Mouse (Mus musculus) embryonic facial prominence, embryonic 13.5 days (tissue): ENCODE results near the gene Tff3. TPM values are rescaled to one million over a fixed set of nuclear protein-coding genes. Genes with fewer than 3 reads are reported as not detected.

Source experiments
- ATAC-seq: fragments of 200-750 bp; cut with Nextera tagmentation; 2 replicates; pipeline ENCODE4 v1.8.0; 2017; ENCODE audit warnings: low read depth; ENCODE audit not compliant: insufficient number of reproducible peaks, insufficient read depth, low FRiP score, low TSS enrichment
- H3K27ac ChIP-seq: fragments of 300-500 bp; sonication (generic); 2 replicates; pipeline ENCODE4 v1.5.1; 2015; ENCODE audit warnings: moderate library complexity, mild to moderate bottlenecking, inconsistent platforms
- H3K27me3 ChIP-seq: fragments of 300-500 bp; sonication (generic); 2 replicates; pipeline ENCODE4 v1.6.1; 2015; ENCODE audit warnings: mild to moderate bottlenecking, inconsistent platforms
- H3K36me3 ChIP-seq: fragments of 300-500 bp; sonication (generic); 2 replicates; pipeline ENCODE4 v1.6.1; 2015; ENCODE audit warnings: mild to moderate bottlenecking, inconsistent platforms
- H3K4me1 ChIP-seq: fragments of 300-500 bp; sonication (generic); 2 replicates; pipeline ENCODE4 v1.6.1; 2015; ENCODE audit warnings: inconsistent platforms
- H3K4me2 ChIP-seq: fragments of 300-500 bp; sonication (generic); 2 replicates; pipeline ENCODE4 v1.6.1; 2015; ENCODE audit warnings: moderate library complexity, mild to moderate bottlenecking, inconsistent platforms
- H3K4me3 ChIP-seq: fragments of 300-500 bp; sonication (generic); 2 replicates; pipeline ENCODE4 v1.5.1; 2015; ENCODE audit warnings: mild to moderate bottlenecking, inconsistent platforms
- H3K9ac ChIP-seq: fragments of 300-500 bp; sonication (generic); 2 replicates; pipeline ENCODE4 v1.6.1; 2015; ENCODE audit warnings: mild to moderate bottlenecking, inconsistent platforms
- H3K9me3 ChIP-seq: fragments of 300-500 bp; sonication (generic); 2 replicates; pipeline ENCODE4 v1.6.1; 2016; ENCODE audit warnings: inconsistent platforms
- WGBS: fragments of 180-500 bp; shearing (Covaris S2); methylation state at CpG from one replicate; pipeline ENCODE4 v1.1.7; 2015; ENCODE audit warnings: mixed read lengths; 5-methylcytosine and 5-hydroxymethylcytosine counted together
- polyA plus RNA-seq: library from polyadenylated mRNA; unstranded; fragments of >200 nt; fragmentation: Nextera tagmentation; extraction: Ambion mirVana; gene quantifications from 2 replicates; pipeline ENCODE4 v1.2.1, GENCODE M21; 2015

The Tff3 gene
- polyA plus RNA-seq, 1 experiment from 2014 or later = not detected

GRCm38 (mm10) chr17:31144040-31145037, 14.9 kb upstream of the Tff3 start, which contains the start of gene Tff2:
Tff2 (minus strand) TSS chr17:31144282.
- no peaks in the 10 kb centered on the region for H3K36me3 ChIP-seq
- no peak for ATAC-seq
- H3K4me1 ChIP-seq = 0 out of 2 replicates have a peak, but pooled peaks cover 3% of the 10 kb centered on the region
- no peak within 1 kb of the TSS for H3K27ac ChIP-seq
- no peak within 1 kb of the TSS for H3K9ac ChIP-seq
- no peaks in the 10 kb centered on the region for H3K27me3 ChIP-seq
- H3K4me3 ChIP-seq = no peak within 1 kb of the TSS
- no peaks in the 10 kb centered on the region; the same call in 1 of the 2 replicates for H3K9me3 ChIP-seq
- H3K4me2 ChIP-seq = no peak within 1 kb of the TSS
- WGBS = 66% methylated on average over 15 of the region's 15 CpGs

GRCm38 (mm10) chr17:31142116-31142515, 12.7 kb upstream of the Tff3 start:
- ATAC-seq = no peak
- WGBS = 92% methylated on average over 7 of the region's 7 CpGs

GRCm38 (mm10) chr17:31138398-31138797, 9.0 kb upstream of the Tff3 start:
- Histone ChIP-seq H3K27me3 (no peaks in the 10 kb centered on the region), H3K9ac (no peak overlapping the region), H3K9me3 (no peaks in the 10 kb centered on the region), H3K4me2 (no peak overlapping the region), H3K27ac (no peak overlapping the region), H3K36me3 (no peaks in the 10 kb centered on the region), H3K4me3 (no peak overlapping the region), H3K4me1 (no peaks in the 10 kb centered on the region)
- WGBS = 22% methylated on average over 5 of the region's 5 CpGs
- ATAC-seq = no peak

More at GRCm38 (mm10) chr17:31142116-31142515, 12.7 kb upstream of the Tff3 start:
- no peaks in the 10 kb centered on the region for H3K36me3 ChIP-seq
- no peaks in the 10 kb centered on the region for H3K27me3 ChIP-seq
- H3K4me3 ChIP-seq = no peak overlapping the region
- H3K9ac ChIP-seq = no peak overlapping the region
- H3K4me1 ChIP-seq = 0 out of 2 replicates have a peak, but pooled peaks cover 3% of the 10 kb centered on the region
- no peak overlapping the region for H3K27ac ChIP-seq
- H3K4me2 ChIP-seq = no peak overlapping the region
- H3K9me3 ChIP-seq = no peaks in the 10 kb centered on the region

- Histone ChIP-seq H3K36me3 (no peaks in the 10 kb centered on the region), H3K4me3 (no peak overlapping the region), H3K9me3 (no peaks in the 10 kb centered on the region), H3K27me3 (no peaks in the 10 kb centered on the region), H3K4me1 (no peaks in the 10 kb centered on the region), H3K27ac (no peak overlapping the region), H3K4me2 (no peak overlapping the region), H3K9ac (no peak overlapping the region)
- no peak for ATAC-seq
- WGBS = 85% methylated on average over 1 of the region's 1 CpGs
These were observed 7.4 kb upstream of the Tff3 start for GRCm38 (mm10) chr17:31136821-31137220.

GRCm38 (mm10) chr17:31136291-31136690, 6.8 kb upstream of the Tff3 start:
- no peak overlapping the region for H3K27ac ChIP-seq
- no peaks in the 10 kb centered on the region for H3K4me1 ChIP-seq
- ATAC-seq = no peak
- no peaks in the 10 kb centered on the region for H3K9me3 ChIP-seq
- no peak overlapping the region for H3K4me2 ChIP-seq
- H3K9ac ChIP-seq = no peak overlapping the region
- no peak overlapping the region for H3K4me3 ChIP-seq
- no peaks in the 10 kb centered on the region for H3K36me3 ChIP-seq
- H3K27me3 ChIP-seq = no peaks in the 10 kb centered on the region
- WGBS = 38% methylated on average over 3 of the region's 3 CpGs

- no peak for ATAC-seq
- Histone ChIP-seq H3K9ac (no peak overlapping the region), H3K4me1 (no peaks in the 10 kb centered on the region), H3K27ac (no peak overlapping the region), H3K9me3 (no peaks in the 10 kb centered on the region), H3K27me3 (no peaks in the 10 kb centered on the region), H3K36me3 (no peaks in the 10 kb centered on the region), H3K4me3 (no peak overlapping the region), H3K4me2 (no peak overlapping the region)
- whole genome bisulfite sequencing = 75% methylated on average over 6 of the region's 6 CpGs
These were observed 5.5 kb upstream of the Tff3 start for GRCm38 (mm10) chr17:31134913-31135312.

- Histone ChIP-seq H3K4me3 (no peak overlapping the region), H3K4me1 (no peaks in the 10 kb centered on the region), H3K9ac (no peak overlapping the region), H3K4me2 (no peak overlapping the region), H3K9me3 (no peaks in the 10 kb centered on the region), H3K27me3 (no peaks in the 10 kb centered on the region), H3K27ac (no peak overlapping the region), H3K36me3 (no peaks in the 10 kb centered on the region)
- 75% methylated on average over 15 of the region's 15 CpGs for WGBS
- ATAC-seq = no peak
These were observed 4.3 kb upstream of the Tff3 start for GRCm38 (mm10) chr17:31133776-31134175.

GRCm38 (mm10) chr17:31131269-31131821, 1.9 kb upstream of the Tff3 start:
- Histone ChIP-seq H3K36me3 (no peaks in the 10 kb centered on the region), H3K27ac (no peak overlapping the region), H3K4me3 (no peak overlapping the region), H3K4me1 (no peaks in the 10 kb centered on the region), H3K9ac (no peak overlapping the region), H3K9me3 (no peaks in the 10 kb centered on the region), H3K27me3 (no peaks in the 10 kb centered on the region), H3K4me2 (no peak overlapping the region)
- WGBS = 78% methylated on average over 10 of the region's 10 CpGs
- no peak for ATAC-seq

- WGBS = 83% methylated on average over 9 of the region's 9 CpGs
These were observed 633 bp downstream of the Tff3 start for GRCm38 (mm10) chr17:31128708-31129318.

GRCm38 (mm10) chr17:31125548-31126266, 3.7 kb downstream of the Tff3 start:
- H3K4me1 ChIP-seq = peaks cover 7% of the 10 kb centered on the region; the same call in 1 of the 2 replicates
- no peaks in the 10 kb centered on the region for H3K36me3 ChIP-seq
- H3K27ac ChIP-seq = no peak overlapping the region
- H3K4me3 ChIP-seq = no peak overlapping the region
- ATAC-seq = no peak
- no peak overlapping the region for H3K4me2 ChIP-seq
- 45% methylated on average over 9 of the region's 9 CpGs for WGBS
- H3K9ac ChIP-seq = no peak overlapping the region
- H3K9me3 ChIP-seq = 0 out of 2 replicates have a peak, but pooled peaks cover 3% of the 10 kb centered on the region
- H3K27me3 ChIP-seq = no peaks in the 10 kb centered on the region

More at GRCm38 (mm10) chr17:31128708-31129318, 633 bp downstream of the Tff3 start:
- H3K27me3 ChIP-seq = no peaks in the 10 kb centered on the region
- no peak for ATAC-seq
- no peak overlapping the region for H3K4me3 ChIP-seq
- no peaks in the 10 kb centered on the region for H3K36me3 ChIP-seq
- no peak overlapping the region for H3K4me2 ChIP-seq
- H3K4me1 ChIP-seq = no peaks in the 10 kb centered on the region
- no peak overlapping the region for H3K27ac ChIP-seq
- 0 out of 2 replicates have a peak, but pooled peaks cover under 1% of the 10 kb centered on the region for H3K9me3 ChIP-seq
- no peak overlapping the region for H3K9ac ChIP-seq

- no peak overlapping the region for H3K4me3 ChIP-seq
- no peaks in the 10 kb centered on the region for H3K27me3 ChIP-seq
- 0 out of 2 replicates have a peak, but pooled peaks cover 3% of the 10 kb centered on the region for H3K9me3 ChIP-seq
- no peaks in the 10 kb centered on the region for H3K36me3 ChIP-seq
- 8% methylated on average over 8 of the region's 8 CpGs for WGBS
- H3K9ac ChIP-seq = no peak overlapping the region
- peaks cover 14% of the 10 kb centered on the region for H3K4me1 ChIP-seq
- H3K4me2 ChIP-seq = no peak overlapping the region
- H3K27ac ChIP-seq = no peak overlapping the region
- no peak for ATAC-seq
These were observed 7.5 kb downstream of the Tff3 start for GRCm38 (mm10) chr17:31121975-31122374.
